Mouse (Mus musculus): Measurements from ENCODE around the gene Gpr4.
A peak's percentile ranks its signal among the peaks of the same experiment; 100 is the strongest.

Gpr4 gene

GRCm38 (mm10) chr7:19258336-19258735 lies 46.0 kb downstream of the Gpr4 start:
- no peak for DNase-seq (ENCODE audit: low spot score in 2 of 2)

- DNase-seq (ENCODE audit: low spot score in 2 of 2), result no peak
Measured at GRCm38 (mm10) chr7:19265147-19265546, 52.8 kb downstream of the Gpr4 start.

GRCm38 (mm10) chr7:19265928-19266822 lies 53.8 kb downstream of the Gpr4 start:
- no peak for DNase-seq (ENCODE audit: low spot score in 2 of 2)

GRCm38 (mm10) chr7:19267051-19267450 lies 54.7 kb downstream of the Gpr4 start:
- DNase-seq (ENCODE audit: low spot score in 2 of 2), result no peak

GRCm38 (mm10) chr7:19268993-19269681 lies 56.8 kb downstream of the Gpr4 start:
- no peak for DNase-seq (ENCODE audit: low spot score in 2 of 2)

GRCm38 (mm10) chr7:19269721-19270441 lies 57.5 kb downstream of the Gpr4 start:
- DNase-seq (ENCODE audit: low spot score in 2 of 2), result peak; percentile 69

- no peak for DNase-seq (ENCODE audit: low spot score in 2 of 2)
Measured at GRCm38 (mm10) chr7:19270509-19271237, 58.3 kb downstream of the Gpr4 start.

- peak; percentile 77 to 83 for DNase-seq (ENCODE audit: low spot score in 2 of 2)
Measured at GRCm38 (mm10) chr7:19271238-19272172, 59.2 kb downstream of the Gpr4 start, which contains the start of gene Vasp. Gene Vasp (minus strand): TSS chr7:19271817.

- DNase-seq (ENCODE audit: low spot score in 2 of 2), result peak in 1 of 2 experiments; percentile 64
Measured at GRCm38 (mm10) chr7:19272173-19272764, 59.9 kb downstream of the Gpr4 start.

Measured in urinary bladder, postnatal 4 days (tissue).